Mouse (Mus musculus) layer of hippocampus, adult 18-20 months (tissue): Measurements from ENCODE around the gene Borcs8. TPM values are rescaled to one million over a fixed set of nuclear protein-coding genes. Genes with fewer than 3 reads are reported as not detected.
A peak's percentile ranks its signal among the peaks of the same experiment; 100 is the strongest.

Experiments
- DNase-seq, 2 experiments: peaks; one replicate each; pipeline ENCODE4 v3.0.0; 2022; ENCODE audit warnings: low spot score in 2 of 2
- long read RNA-seq: library from polyadenylated mRNA; stranded (forward); transcript quantifications from one replicate; pipeline ENCODE4 v2.0.0, GENCODE M21; 2021
- total RNA-seq, 2 experiments: library from RNA; stranded (reverse); gene quantifications; 2 replicates each; pipeline ENCODE4 v1.2.3; 2021

Borcs8 gene
- total RNA-seq, result 10 to 100 TPM; 45.3 to 47.7 TPM
- long read RNA-seq, transcript Borcs8-204 (4 exons, 756 nt), result major isoform, 16 of 27 reads
- long read RNA-seq, partial matches to known transcripts, result 8 of 27 reads
- long read RNA-seq, other reads (novel, unspliced or antisense), result 3 of 27 reads

DNA sequence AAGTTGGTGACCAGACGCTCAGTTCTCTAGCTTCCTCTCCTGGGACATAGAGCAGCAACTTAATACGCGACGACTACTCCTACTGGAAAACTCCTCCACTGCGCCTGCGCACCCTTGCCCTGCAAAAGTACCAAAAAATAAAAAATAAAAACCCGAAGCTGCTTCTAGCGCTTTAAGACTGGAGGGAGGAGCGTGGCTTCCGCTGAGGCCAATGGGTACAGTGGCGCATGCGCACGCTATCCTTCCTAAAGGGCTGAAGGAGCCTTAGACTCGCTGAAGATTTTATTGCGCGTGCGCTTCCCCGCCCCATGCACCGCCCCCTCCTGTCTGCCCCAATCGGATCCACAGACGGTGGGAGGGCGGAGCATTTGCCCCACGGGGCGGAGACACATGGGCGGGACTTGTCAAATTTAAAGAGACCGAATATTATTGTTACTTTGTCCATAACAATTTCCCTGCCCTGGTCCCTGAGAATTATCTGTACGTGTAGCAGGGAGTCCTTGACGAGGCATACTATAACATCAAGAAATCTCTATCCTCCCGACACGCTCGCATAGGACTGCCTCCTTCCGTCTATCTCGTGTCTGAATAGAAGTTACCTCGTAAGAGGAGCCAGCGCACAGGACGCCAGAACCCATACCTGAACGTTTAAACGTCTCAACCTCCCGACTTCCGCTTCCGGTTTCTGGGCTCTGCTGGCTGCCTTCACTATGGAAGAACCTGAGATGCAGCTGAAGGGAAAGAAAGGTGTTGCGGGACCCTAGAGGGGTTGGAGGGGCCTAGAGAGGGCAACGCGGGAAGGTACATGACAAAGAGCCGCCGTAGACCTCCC, at the start of gene Borcs8, which contains the start of the genes Rfxank and Mef2b:
Gene Borcs8 (plus strand): TSS at position 474 of the 832 bp plus-strand sequence.
Gene Rfxank (minus strand): TSS at position 129 of the 832 bp plus-strand sequence.
Gene Mef2b (plus strand): TSS at position 686 of the 832 bp plus-strand sequence.
- peak; percentile 98 to 99 for DNase-seq

DNA sequence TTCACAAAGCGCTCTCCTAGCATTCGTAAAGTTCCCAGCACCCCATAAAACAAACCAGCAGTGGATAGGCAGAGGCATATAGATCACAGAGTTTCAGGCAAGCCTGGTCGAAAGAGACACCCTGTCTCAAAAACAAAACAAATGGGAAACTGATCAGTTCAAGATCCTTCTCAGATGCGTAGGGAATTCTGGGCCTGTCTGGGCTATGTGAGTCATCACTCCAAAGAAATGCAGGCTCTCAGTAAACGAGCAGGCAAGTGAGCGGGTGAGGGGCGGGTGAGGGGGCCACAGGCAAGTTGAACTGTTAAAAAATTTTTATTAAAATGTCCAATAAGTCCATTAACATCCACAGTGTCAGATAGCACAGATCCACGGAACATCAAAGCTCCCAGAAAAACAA, 46.5 kb upstream of the Borcs8 start:
- no peak for DNase-seq

DNA sequence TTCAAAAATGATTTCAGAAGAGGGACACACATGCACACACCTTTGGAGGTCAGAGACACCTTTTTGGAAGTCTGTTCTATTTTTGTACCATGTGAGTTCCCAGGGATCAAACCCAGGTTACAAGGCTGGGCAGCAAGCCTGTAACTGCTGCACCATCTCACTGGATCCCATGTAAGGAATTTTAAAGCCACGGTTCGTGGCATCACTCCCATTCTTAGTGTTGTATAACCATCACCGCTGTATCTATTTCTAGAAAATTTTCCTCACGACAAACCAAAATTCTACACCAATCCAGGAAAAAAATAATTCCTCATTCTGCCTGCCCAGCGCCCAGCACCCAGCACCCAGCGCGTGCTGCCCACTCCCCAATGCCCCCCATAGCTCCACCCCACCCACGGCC, 40.0 kb upstream of the Borcs8 start:
- DNase-seq, result peak in 1 of 2 experiments; percentile 66

DNA sequence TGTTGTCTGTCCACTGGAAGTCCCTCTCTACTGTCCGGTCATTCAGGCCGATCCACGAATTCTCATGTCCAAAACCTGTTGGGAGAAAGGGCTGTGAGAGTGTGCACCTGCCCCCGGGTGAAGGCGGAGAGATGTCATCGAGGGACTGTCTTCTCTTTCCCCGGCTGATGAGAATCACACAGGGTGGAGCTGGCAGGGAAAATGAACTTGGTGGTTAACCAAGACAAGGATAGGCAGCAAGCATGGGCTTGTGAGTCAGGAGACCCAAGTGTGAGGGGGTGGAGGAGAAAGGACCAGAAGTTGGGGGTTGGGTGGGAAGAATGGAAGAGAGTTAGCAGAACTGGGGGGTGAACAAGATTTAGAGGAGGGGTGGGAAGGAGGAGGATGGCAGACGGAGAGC, 39.1 kb upstream of the Borcs8 start:
- DNase-seq, result no peak

DNA sequence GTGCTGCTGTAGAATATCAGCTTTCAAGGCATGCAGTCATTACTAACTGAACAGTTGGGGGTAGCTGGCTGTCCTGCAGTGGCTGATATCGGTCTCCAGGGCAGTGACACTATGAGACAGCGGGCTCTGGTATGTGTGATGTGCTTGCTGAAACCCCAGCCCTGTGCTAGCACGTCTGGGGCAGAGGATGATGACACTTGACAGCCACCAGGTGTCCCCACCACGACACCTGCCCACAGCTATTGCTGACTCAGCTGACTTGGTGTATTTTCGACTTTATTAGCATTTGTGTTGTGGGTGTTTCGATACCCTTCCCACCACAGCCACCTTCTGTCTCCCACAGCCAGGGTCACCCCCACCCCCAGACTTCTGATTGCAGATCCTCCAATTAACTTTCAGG, 34.8 kb upstream of the Borcs8 start:
- peak in 1 of 2 experiments; percentile 64 for DNase-seq

DNA sequence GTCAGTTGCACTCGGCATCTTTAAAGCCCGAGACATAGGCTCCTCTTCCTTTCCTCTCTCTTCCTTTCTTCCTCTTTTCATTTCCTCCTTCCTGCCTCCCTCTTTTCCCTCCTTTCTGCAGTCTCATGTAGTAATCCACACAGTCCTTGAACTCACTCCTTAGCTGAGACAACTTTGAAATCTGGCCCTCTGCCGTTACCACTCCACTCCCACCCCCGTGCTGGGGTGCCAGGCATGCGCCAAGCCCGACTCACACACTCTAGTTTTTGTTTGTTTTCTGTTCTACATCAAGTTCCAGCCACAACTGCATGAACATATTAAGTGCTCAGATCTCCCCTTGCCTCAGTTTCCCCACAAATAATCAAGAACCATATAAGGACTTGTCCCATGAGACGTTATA, 34.4 kb upstream of the Borcs8 start:
- DNase-seq, result no peak

DNA sequence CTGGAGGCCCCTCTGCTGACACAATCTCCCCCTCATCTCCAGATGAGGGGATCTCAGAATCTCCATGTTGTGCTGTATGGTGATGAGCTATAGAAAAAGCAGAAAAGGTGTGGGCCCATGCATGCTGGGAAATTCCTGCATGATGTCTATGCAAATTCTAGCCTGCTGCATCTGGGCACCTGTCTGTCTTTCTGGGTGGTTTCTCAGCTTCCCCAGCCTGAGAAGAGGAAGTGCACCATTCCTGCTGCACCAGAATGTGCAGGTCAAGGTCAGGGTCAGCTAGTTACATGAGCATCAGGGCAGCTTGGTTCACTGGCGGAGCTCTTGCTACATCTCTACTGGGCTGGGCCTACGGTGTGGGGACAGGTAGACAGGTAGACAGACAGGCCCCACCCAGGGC, 28.8 kb upstream of the Borcs8 start:
- DNase-seq, result no peak

DNA sequence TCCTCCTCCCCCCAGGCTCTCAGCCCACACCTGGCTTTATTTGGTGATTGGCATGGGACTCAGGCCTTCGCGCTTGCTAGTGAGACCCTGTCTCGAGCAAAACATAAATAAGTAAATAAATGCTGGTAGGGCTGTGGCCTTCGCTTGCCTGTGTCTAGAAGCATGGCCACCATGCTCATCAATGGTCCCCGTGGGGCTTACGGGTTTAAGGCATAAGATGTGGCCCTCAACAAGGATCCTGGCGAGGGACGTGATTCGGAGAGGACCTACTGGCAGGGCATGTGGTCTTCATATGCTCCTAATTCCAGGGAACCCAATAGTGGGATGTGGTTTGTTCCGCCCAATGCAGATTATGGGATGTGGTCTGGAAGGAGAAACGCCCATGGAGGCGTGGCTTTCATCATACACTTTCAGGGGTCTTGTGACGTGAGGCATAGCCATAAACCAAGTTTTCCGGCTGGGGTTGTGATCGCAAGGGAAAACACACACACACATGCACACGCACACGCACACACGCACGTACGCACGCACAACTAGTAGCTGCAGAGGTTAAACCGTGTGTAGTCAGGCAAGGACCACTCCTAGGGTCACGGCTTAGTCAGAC, 28.0 kb upstream of the Borcs8 start:
- DNase-seq, result no peak

DNA sequence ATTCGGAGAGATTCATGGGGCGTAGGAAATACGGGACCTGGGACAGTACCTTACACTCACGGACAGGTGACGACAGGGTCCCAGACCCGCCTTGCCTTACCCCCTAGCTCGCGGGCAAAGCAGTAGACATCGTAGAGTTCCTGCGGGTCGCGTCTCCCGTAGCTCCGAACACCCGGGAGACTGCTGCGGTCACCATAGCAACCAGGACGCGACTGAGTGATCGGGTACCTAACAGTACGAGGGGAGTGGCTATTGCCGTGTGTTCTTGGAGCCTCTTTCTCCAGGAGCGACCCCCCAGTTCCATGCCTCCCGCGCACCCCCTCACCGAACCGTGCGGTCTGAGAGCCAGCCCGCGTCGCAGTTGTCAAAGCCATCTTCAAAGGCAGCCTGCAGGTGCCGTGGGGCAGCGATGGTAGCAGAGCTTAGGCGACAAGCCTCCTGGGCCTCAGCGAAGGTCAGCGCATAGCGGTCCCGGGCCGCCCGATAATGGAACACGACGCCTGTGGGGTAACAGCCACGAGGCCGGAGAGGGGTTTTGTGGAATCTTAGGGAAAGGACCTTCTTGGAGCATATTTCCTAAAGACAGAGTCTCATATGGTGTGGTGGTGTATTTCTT, 26.8 kb upstream of the Borcs8 start:
- DNase-seq, result no peak

DNA sequence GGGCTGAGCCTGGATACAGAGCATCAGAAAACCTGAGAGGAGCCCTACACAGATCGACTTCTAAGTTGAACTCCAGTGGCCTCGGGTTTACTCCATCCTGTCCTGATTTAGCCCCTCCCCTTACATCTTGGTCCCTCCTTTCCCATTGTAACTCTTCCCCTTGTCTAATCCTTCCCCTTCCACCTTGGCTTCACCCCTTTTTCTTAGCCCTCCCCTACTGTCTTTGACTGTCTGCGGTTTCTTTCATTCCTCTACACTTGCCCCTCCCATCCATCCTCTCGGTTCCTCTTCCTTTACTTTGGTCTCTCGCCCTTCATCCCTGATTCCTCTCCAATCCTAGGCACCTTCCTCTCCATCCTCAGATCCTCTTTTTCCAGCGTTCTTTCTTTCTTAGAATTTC, 24.8 kb upstream of the Borcs8 start:
- DNase-seq, result no peak

DNA sequence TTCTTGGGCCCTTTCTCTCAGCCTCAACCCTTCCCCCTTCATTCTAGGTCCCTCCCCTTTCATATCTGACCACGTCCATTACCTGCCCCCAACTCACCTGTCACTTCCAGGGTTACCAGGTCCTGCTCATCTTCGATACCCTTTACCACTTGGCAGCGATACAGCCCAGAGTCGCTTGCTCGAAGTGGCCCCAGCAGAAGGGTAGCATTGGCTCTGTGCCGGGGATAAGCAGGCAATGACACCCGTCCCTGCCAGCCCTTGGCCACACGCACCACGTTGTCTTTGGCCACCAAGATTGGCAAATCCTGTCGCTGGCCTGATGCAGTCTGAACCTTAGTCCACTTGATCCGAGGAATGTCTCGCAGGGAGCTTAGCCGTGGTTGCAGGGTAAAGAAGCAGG, 24.4 kb upstream of the Borcs8 start:
- no peak for DNase-seq

DNA sequence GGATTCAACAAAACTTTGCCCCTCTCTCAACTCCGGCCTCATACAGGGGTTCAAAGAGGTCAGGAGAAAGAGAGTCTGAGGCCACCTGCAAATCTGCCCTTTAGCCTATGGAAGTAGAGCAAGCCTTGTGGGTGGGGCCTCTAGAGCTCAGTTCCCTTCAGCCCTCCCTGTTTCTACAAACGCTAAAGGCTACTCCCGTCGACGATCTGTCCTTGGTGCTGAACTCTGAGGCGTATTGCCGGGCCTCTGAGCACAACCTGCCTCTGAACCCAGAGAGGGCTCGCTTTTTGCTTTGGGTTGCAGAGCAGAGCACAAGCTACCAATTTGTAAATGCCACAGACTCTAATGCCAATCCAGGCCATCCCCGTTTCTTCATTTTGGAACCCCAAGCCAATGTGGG, 21.7 kb upstream of the Borcs8 start:
- no peak for DNase-seq

DNA sequence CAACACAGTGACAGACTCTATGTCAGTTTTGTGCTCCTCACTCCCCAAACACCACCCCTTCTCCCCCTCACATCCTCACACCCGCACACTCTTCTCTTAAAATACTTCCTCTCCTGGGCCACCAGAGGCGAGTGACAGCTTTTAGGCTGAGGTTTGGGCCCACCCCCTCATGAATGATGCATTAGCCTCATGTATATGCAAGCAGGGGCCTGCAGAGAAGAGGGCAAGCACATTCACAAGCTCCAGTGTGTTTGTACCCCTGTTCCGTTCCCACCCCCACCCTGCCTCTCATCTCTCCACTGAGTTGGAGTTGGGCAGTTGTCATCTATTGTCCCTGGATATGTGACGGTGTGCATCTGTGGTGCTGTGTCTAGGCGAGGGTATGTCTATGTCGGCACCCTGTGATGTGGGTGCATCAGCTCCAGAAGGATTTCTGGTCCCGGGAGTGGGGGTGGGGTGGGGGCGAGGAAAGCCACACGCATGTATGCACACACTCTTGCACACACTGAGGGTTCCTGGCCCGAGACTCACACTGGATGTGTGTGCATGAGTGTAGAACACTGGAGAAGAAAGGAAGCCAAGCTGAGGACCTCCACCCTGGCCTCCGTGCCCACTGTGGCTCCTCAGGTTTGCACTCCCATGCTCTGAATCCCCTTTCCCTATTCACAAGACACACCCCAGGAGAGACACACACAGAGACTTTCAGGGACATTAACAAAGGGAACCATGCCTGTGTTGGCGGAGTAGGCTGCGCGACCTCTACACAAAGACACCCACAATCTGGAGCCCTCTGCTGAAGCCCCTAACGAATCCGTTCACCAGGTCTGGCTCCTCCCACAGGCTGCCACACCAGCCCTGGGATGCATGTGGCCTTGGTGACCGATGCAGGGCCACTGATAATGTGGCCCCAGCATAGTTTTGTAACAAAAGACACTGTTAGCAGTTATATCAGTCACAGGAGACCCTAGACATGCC, 20.3 kb upstream of the Borcs8 start:
- peak; percentile 50 to 77 for DNase-seq

DNA sequence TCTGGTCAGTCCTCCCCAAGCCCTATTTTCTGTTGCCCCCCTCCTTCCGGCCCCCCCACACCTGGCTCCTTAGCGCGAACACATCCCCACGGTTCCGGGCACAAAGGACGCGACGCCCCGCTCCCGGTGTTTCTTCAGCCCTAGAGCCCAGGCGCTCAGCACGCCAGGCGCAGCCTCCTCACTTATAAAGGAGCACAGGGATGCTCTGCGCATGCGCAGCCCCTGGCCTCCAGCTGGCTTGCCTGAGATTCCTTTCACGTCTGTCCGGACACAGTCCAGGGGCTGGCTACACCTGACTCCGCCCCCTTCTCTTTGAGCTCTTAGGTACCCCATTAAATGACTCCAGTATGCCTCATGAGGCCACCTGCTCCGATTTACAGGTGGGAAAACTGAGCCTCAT, 18.6 kb upstream of the Borcs8 start, which contains the start of gene Ncan:
Gene Ncan (minus strand): TSS at position 207 of the 400 bp plus-strand sequence.
- DNase-seq, result peak; percentile 84 to 94

DNA sequence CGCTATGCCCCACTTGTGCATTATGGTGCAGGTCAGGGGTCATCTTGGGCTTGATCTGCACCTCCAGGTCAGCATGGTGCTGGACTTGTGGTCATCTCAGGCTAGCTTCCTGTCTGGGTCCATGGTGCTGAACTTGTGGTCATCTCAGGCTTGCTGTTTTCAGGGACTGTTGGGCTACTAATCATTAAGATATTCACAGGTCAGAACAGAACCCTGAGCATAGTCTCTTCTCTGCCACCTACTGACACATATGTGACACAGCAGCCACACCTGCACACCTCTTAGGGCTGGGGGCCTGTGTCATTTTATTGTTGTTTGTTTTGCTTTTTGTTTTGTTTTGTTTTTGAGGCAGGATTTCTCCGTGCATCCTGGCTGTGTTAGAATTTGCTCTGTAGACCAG, 16.4 kb upstream of the Borcs8 start:
- no peak for DNase-seq

DNA sequence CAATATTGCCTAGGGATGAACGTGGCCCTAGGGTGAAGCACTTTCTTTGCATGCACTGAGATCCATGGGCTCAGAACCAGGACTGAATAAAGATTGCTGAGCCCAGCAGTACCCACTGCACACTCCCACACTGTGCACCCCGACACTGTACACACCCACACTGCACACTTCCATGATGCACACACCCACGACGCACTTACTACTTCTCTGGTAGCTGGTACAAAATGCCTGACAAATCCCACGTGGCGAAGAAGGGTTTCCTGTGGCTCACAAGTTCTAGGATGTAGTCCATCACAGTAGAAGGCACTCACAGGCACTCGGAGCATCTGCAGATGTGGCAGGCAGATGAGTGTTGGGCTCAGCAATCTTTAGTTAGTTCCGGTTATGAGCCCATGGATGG, 14.3 kb upstream of the Borcs8 start:
- DNase-seq, result peak in 1 of 2 experiments; percentile 55

DNA sequence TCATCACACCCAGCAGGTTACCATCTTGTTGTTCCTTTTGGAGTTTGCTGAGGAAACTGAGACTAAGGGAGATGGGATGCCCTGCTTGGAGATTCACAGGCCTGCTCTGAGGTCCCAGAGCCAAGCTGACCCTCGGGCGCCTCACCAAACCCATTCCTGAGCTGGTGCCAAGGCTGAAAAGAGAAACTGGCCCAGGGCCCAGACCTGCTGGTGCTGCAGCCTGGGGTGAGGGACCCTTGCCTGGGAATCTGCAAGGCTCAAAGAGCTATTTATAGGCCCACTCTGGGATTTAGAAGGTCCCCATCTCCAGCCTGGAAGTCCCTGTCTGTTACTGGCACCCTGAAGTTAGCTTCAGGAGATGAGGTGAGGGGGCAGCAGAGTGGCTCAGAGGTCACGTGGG, 10.9 kb upstream of the Borcs8 start:
- peak in 1 of 2 experiments; percentile 71 for DNase-seq

DNA sequence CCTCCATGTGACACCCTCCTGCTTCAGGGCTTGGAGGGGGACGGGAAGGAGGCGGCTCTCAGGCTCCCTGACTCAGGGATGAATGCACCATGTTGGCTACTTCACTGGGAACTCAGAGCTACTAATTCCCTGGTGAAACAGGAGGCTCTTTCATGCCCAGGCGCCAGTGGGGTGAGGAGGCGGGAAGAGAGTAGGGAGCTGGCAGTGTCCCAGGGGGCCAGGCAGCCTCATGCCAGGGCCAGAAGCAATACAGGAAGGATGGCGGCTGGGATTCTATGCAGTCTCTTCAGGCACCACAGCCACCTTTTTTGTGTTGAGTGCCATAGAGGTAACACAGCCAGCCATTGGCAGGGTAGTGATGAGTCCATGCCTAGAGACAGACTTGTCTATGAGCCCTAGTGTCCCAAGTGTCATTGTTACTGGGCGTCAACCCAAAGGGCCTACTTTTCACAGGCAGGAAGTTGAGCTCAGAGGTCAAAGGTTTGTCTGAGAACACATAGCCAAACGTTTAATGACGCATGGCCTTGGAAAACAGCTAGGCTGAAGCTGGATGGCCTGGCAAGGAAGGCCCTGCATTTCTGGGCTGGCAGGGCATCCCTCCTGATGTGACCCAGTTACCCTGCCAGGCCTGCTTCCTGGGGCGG, 9.9 kb upstream of the Borcs8 start:
- DNase-seq, result peak; percentile 79 to 86

DNA sequence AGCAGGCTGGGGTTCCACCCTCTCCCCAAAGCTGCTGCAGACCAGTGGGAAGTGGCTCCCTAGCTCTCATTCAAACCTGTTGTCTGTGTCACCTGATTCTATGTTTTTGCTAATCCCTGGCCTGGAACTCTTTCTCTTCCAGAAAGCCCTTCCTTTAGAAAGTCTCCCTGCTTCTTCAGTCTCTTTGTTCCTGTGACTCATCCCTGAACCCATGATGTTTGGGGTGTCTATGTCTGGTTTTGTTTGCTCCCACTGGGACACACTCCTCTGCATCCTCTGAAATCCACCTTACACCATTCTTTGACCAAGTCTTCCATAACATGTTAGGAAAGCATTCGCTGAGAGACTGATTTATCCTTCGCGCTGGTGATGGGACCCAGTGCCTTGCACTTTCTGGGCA, 9.2 kb upstream of the Borcs8 start:
- no peak for DNase-seq
